Mouse (Mus musculus) limb, embryonic 11.5 days (tissue): Measurements from ENCODE around the gene Rasgef1b. TPM values are rescaled to one million over a fixed set of nuclear protein-coding genes. Genes with fewer than 3 reads are reported as not detected.

Source experiments
- ATAC-seq: fragments of 200-750 bp; cut with Nextera tagmentation; 2 replicates; pipeline ENCODE4 v1.8.0; 2017; ENCODE audit warnings: low read depth; ENCODE audit not compliant: insufficient number of reproducible peaks, low FRiP score, low TSS enrichment
- DNase-seq: peaks from one replicate; pipeline ENCODE4 v3.0.0-alpha.2; 2015; ENCODE audit warnings: low spot score
- H3K27ac ChIP-seq: fragments of 300-500 bp; sonication (generic); replicated peaks from 2 replicates; pipeline ENCODE4 v1.5.1; 2014; ENCODE audit warnings: low read depth, mild to moderate bottlenecking, low read length
- H3K27me3 ChIP-seq: fragments of 300-500 bp; sonication (generic); 2 replicates; pipeline ENCODE4 v1.6.1; 2014; ENCODE audit warnings: mild to moderate bottlenecking, low read length, mixed read lengths; ENCODE audit not compliant: control insufficient read depth, insufficient read depth
- H3K36me3 ChIP-seq: fragments of 300-500 bp; sonication (generic); 2 replicates; pipeline ENCODE4 v1.6.1; 2014; ENCODE audit warnings: mild to moderate bottlenecking, low read length, moderate library complexity, mixed read lengths; ENCODE audit not compliant: control insufficient read depth, insufficient read depth
- H3K4me1 ChIP-seq: fragments of 300-500 bp; sonication (generic); 2 replicates; pipeline ENCODE4 v1.6.1; 2014; ENCODE audit warnings: low read length, mixed read lengths; ENCODE audit not compliant: control insufficient read depth, insufficient read depth
- H3K4me2 ChIP-seq: fragments of 300-500 bp; sonication (generic); 2 replicates; pipeline ENCODE4 v1.6.1; 2014; ENCODE audit warnings: low read depth, mild to moderate bottlenecking, moderate library complexity; ENCODE audit not compliant: severe bottlenecking
- H3K4me3 ChIP-seq: fragments of 300-500 bp; sonication (generic); 2 replicates; pipeline ENCODE4 v1.5.1; 2014; ENCODE audit warnings: low read depth, low read length
- H3K9ac ChIP-seq: fragments of 300-500 bp; sonication (generic); 2 replicates; pipeline ENCODE4 v1.6.1; 2014; ENCODE audit warnings: mild to moderate bottlenecking, low read length
- H3K9me3 ChIP-seq: fragments of 300-500 bp; sonication (generic); 2 replicates; pipeline ENCODE4 v1.6.1; 2016; ENCODE audit warnings: low read length; ENCODE audit not compliant: control insufficient read depth
- WGBS: fragments of 180-500 bp; shearing (Covaris S2); extraction: QIAGEN DNeasy Blood & Tissue Kit; methylation state at CpG from one replicate; pipeline ENCODE4 v1.1.7; 2014; 5-methylcytosine and 5-hydroxymethylcytosine counted together
- polyA plus RNA-seq: library from polyadenylated mRNA; unstranded; fragments of >200 nt; fragmentation: Nextera tagmentation; extraction: Ambion mirVana; gene quantifications from 2 replicates; pipeline ENCODE4 v1.2.1, GENCODE M21; 2014

The Rasgef1b gene
- polyA plus RNA-seq, 1 experiment from 2014 or later: 59.9 TPM

GRCm38 (mm10) chr5:99390776-99391175 is 338.1 kb downstream of the Rasgef1b start:
- ATAC-seq: no peak
- no peak for DNase-seq
- Histone ChIP-seq H3K9me3 (no peaks in the 10 kb centered on the region), H3K27me3 (no peaks in the 10 kb centered on the region), H3K9ac (no peak overlapping the region), H3K4me1 (no peaks in the 10 kb centered on the region), H3K4me2 (no peak overlapping the region), H3K4me3 (no peak overlapping the region), H3K36me3 (no peaks in the 10 kb centered on the region), H3K27ac (no peak overlapping the region)
- 62% methylated on average over 7 of the region's 7 CpGs for WGBS

GRCm38 (mm10) chr5:99390314-99390713 is 338.6 kb downstream of the Rasgef1b start:
- Histone ChIP-seq H3K27me3 (no peaks in the 10 kb centered on the region), H3K9me3 (no peaks in the 10 kb centered on the region)

GRCm38 (mm10) chr5:99388585-99389250 is 340.1 kb downstream of the Rasgef1b start:
- no peaks in the 10 kb centered on the region for H3K27me3 ChIP-seq
- ATAC-seq (no peak), DNase-seq (no peak)
- H3K9me3 ChIP-seq: no peaks in the 10 kb centered on the region
- H3K4me2 ChIP-seq: no peak overlapping the region
- H3K36me3 ChIP-seq: no peaks in the 10 kb centered on the region
- H3K9ac ChIP-seq: no peak overlapping the region
- H3K27ac ChIP-seq: no peak overlapping the region
- 0 out of 2 replicates have a peak, but pooled peaks cover 2% of the 10 kb centered on the region for H3K4me1 ChIP-seq
- no peak overlapping the region for H3K4me3 ChIP-seq
- WGBS: 87% methylated on average over 10 of the region's 10 CpGs

More at GRCm38 (mm10) chr5:99390314-99390713, 338.6 kb downstream of the Rasgef1b start:
- Histone ChIP-seq H3K27ac (no peak overlapping the region), H3K4me2 (no peak overlapping the region), H3K4me1 (no peaks in the 10 kb centered on the region), H3K4me3 (no peak overlapping the region), H3K9ac (no peak overlapping the region), H3K36me3 (no peaks in the 10 kb centered on the region)
- DNase-seq (no peak), ATAC-seq (no peak)
- WGBS: 64% methylated on average over 3 of the region's 3 CpGs

GRCm38 (mm10) chr5:99388131-99388530 is 340.7 kb downstream of the Rasgef1b start:
- no peaks in the 10 kb centered on the region for H3K36me3 ChIP-seq
- H3K9ac ChIP-seq: no peak overlapping the region
- H3K27ac ChIP-seq: no peak overlapping the region
- ATAC-seq: no peak
- H3K27me3 ChIP-seq: no peaks in the 10 kb centered on the region
- no peak for DNase-seq
- 0 out of 2 replicates have a peak, but pooled peaks cover 4% of the 10 kb centered on the region for H3K4me1 ChIP-seq
- H3K4me3 ChIP-seq: no peak overlapping the region
- no peak overlapping the region for H3K4me2 ChIP-seq
- WGBS: 90% methylated on average over 5 of the region's 5 CpGs
- no peaks in the 10 kb centered on the region for H3K9me3 ChIP-seq

GRCm38 (mm10) chr5:99387185-99387981 is 341.5 kb downstream of the Rasgef1b start:
- 84% methylated on average over 17 of the region's 17 CpGs for WGBS
- no peak overlapping the region for H3K4me3 ChIP-seq
- H3K4me2 ChIP-seq: no peak overlapping the region
- no peak overlapping the region for H3K9ac ChIP-seq
- H3K27ac ChIP-seq: no peak overlapping the region
- no peak for ATAC-seq
- no peaks in the 10 kb centered on the region for H3K36me3 ChIP-seq
- no peaks in the 10 kb centered on the region for H3K9me3 ChIP-seq
- no peak for DNase-seq
- 0 out of 2 replicates have a peak, but pooled peaks cover 4% of the 10 kb centered on the region for H3K4me1 ChIP-seq
- H3K27me3 ChIP-seq: no peaks in the 10 kb centered on the region

- no peaks in the 10 kb centered on the region for H3K36me3 ChIP-seq
- H3K4me1 ChIP-seq: 0 out of 2 replicates have a peak, but pooled peaks cover 4% of the 10 kb centered on the region
- DNase-seq: no peak
- no peak for ATAC-seq
- H3K27me3 ChIP-seq: no peaks in the 10 kb centered on the region
- 38% methylated on average over 14 of the region's 14 CpGs for WGBS
- H3K4me2 ChIP-seq: no peak overlapping the region
- no peak overlapping the region for H3K27ac ChIP-seq
- H3K9me3 ChIP-seq: no peaks in the 10 kb centered on the region
- H3K4me3 ChIP-seq: no peak overlapping the region
- no peak overlapping the region for H3K9ac ChIP-seq
Measured at GRCm38 (mm10) chr5:99386246-99386845, 342.5 kb downstream of the Rasgef1b start.

- Histone ChIP-seq H3K27me3 (no peaks in the 10 kb centered on the region), H3K4me1 (peaks cover 6% of the 10 kb centered on the region; the same call in 1 of the 2 replicates)
Measured at GRCm38 (mm10) chr5:99385737-99386136, 343.1 kb downstream of the Rasgef1b start.

GRCm38 (mm10) chr5:99385090-99385489 is 343.8 kb downstream of the Rasgef1b start:
- no peak overlapping the region for H3K27ac ChIP-seq
- no peak overlapping the region for H3K4me3 ChIP-seq
- H3K9me3 ChIP-seq: no peaks in the 10 kb centered on the region
- H3K4me2 ChIP-seq: no peak overlapping the region
- no peak for DNase-seq
- no peaks in the 10 kb centered on the region for H3K36me3 ChIP-seq
- no peaks in the 10 kb centered on the region for H3K27me3 ChIP-seq
- no peak overlapping the region for H3K9ac ChIP-seq
- WGBS: 19% methylated on average over 1 of the region's 1 CpGs
- H3K4me1 ChIP-seq: peaks cover 11% of the 10 kb centered on the region
- no peak for ATAC-seq

More at GRCm38 (mm10) chr5:99385737-99386136, 343.1 kb downstream of the Rasgef1b start:
- H3K4me2 ChIP-seq: no peak overlapping the region
- H3K9ac ChIP-seq: no peak overlapping the region
- no peaks in the 10 kb centered on the region for H3K9me3 ChIP-seq
- H3K27ac ChIP-seq: no peak overlapping the region
- no peaks in the 10 kb centered on the region for H3K36me3 ChIP-seq
- WGBS: 48% methylated on average over 8 of the region's 8 CpGs
- H3K4me3 ChIP-seq: no peak overlapping the region
- DNase-seq (no peak), ATAC-seq (no peak)
